ENCODE assay signal across 1 mouse cellular context in the genomic region with DNA sequence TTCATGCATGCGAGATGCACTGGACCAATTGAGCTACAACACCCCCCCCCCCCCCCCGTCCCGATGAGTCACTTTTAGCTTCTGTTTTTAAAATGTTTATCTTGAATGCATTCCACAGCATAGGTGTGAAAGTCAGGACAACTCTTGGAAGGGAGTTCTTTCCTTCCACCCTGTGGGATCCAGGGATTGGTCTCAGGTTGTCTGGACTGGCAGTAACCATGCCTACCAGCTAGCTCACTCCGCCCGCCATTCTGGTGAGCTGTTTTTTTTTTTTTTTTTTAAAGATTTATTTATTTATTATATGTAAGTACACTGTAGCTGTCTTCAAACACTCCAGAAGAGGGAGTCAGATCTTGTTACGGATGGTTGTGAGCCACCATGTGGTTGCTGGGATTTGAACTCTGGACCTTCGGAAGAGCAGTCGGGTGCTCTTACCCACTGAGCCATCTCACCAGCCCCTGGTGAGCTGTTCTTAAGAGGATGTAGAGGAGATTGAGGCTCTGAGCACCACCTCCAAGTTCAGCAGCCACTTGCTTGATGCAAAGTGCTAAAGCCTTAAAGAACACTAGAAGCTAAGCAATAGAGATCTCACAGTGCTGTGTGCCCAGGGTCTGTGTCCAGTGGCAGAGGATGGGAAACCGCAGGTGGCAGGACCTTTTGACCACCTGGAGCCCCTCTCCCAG. TPM values are rescaled to one million over a fixed set of nuclear protein-coding genes. Genes with fewer than 3 reads are reported as not detected.
"Had no signal": no experiment of that assay in that cellular context is flagged by ENCODE, and none has a peak within 500 bp of the region (broad histone marks: within the 10 kb centered on the region; RNA-seq: fewer than 3 reads in every experiment).

No protein-coding gene starts in this region.

RNA-seq across cellular contexts. Expression of a gene that starts 36.4 kb away (rescaled TPM):
- total RNA-seq: megakaryocyte-erythroid progenitor cell, adult 5-6 weeks had no signal
